Mouse (Mus musculus) thymus, adult 2 months (tissue): ENCODE results near the gene Spata32. TPM values are rescaled to one million over a fixed set of nuclear protein-coding genes. Genes with fewer than 3 reads are reported as not detected.

Experiments
- DNase-seq: peaks from one replicate; pipeline ENCODE4 v3.0.0; 2021
- H3K27ac ChIP-seq: fragments of 200-500 bp; 2 replicates; pipeline ENCODE4 v1.5.1; 2012; ENCODE audit warnings: low read length, control low read depth; ENCODE audit not compliant: control insufficient read depth, insufficient read depth
- H3K27me3 ChIP-seq: fragments of 200-500 bp; 2 replicates; pipeline ENCODE4 v1.6.1; 2012; ENCODE audit warnings: mild to moderate bottlenecking, low read length, moderate library complexity, mixed read lengths; ENCODE audit not compliant: control insufficient read depth, insufficient read depth
- H3K36me3 ChIP-seq: fragments of 200-500 bp; 2 replicates; pipeline ENCODE4 v1.6.1; 2012; ENCODE audit warnings: mild to moderate bottlenecking, low read length, moderate library complexity; ENCODE audit not compliant: control insufficient read depth, insufficient read depth
- H3K4me1 ChIP-seq: fragments of 200-500 bp; replicated peaks from 2 replicates; pipeline ENCODE4 v1.6.1; 2012; ENCODE audit warnings: low read length; ENCODE audit not compliant: control insufficient read depth, insufficient read depth
- H3K4me3 ChIP-seq: fragments of 200-500 bp; 2 replicates; pipeline ENCODE4 v1.5.1; 2012; ENCODE audit warnings: mild to moderate bottlenecking, low read length, control low read depth, moderate library complexity; ENCODE audit not compliant: control insufficient read depth, insufficient read depth
- CTCF ChIP-seq: fragments of 200-500 bp; IDR thresholded peaks from 2 replicates; pipeline ENCODE4 v1.5.1; 2012; ENCODE audit warnings: mild to moderate bottlenecking, control low read depth, low read length, moderate library complexity, borderline replicate concordance; ENCODE audit not compliant: control insufficient read depth, poor library complexity, insufficient read depth; ENCODE audit errors: extremely low read depth
- POLR2A ChIP-seq: fragments of 200-500 bp; IDR thresholded peaks from 2 replicates; pipeline ENCODE4 v1.6.1; 2012; ENCODE audit warnings: mild to moderate bottlenecking, low read length, control low read depth, moderate library complexity; ENCODE audit not compliant: control insufficient read depth, poor library complexity, insufficient read depth; ENCODE audit errors: extremely low read depth
- WGBS: fragments of 180-500 bp; shearing (Covaris S2); methylation state at CpG from one replicate; pipeline ENCODE4 v1.1.7; 2018; 5-methylcytosine and 5-hydroxymethylcytosine counted together
- polyA plus RNA-seq: library from polyadenylated mRNA; depleted of rRNA; stranded (reverse); fragments of >200 nt; gene quantifications from 2 replicates; pipeline ENCODE4 v1.2.3, GENCODE M21; 2012

Spata32 gene
- polyA plus RNA-seq, 1 experiment = not detected

DNA sequence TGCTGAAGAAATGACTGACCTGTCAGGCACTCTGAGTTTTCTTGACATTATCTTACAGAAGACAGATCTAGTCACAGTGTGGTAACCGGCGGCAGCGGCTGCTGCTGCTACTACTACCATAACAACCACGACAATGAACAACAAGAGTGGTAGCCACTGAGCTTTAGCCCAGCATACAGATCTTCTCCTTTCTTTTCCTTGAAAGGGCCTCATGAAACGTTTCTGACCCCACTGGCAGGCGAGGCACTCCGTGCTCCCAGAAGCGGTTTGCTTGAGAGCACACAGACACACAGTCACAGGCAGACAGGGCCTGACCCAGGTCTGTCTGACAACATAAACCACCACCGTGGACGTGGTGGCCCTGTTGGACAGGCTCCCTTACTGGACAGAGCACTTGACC lies 45.3 kb upstream of the Spata32 start:
- TF ChIP-seq POLR2A = no peak
- no peak for TF ChIP-seq CTCF
- no peaks in the 10 kb centered on the region for H3K27me3 ChIP-seq
- peaks cover 51% of the 10 kb centered on the region for H3K4me1 ChIP-seq
- WGBS = 8% methylated on average over 10 of the region's 10 CpGs
- H3K4me3 ChIP-seq = peak overlapping the region; percentile 33
- H3K27ac ChIP-seq = peak overlapping the region; percentile 97
- DNase-seq = peak; percentile 50
- H3K36me3 ChIP-seq = no peaks in the 10 kb centered on the region

GRCm38 (mm10) chr11:103262412-103263267 lies 44.4 kb upstream of the Spata32 start:
- peak; percentile 70 for DNase-seq
- Histone ChIP-seq H3K27me3 (no peaks in the 10 kb centered on the region), H3K4me1 (peaks cover 48% of the 10 kb centered on the region), H3K27ac (peak overlapping the region; percentile 97), H3K4me3 (peak overlapping the region; percentile 42), H3K36me3 (no peaks in the 10 kb centered on the region)
- TF ChIP-seq POLR2A (no peak), CTCF (no peak)
- 3% methylated on average over 20 of the region's 20 CpGs for WGBS

DNA sequence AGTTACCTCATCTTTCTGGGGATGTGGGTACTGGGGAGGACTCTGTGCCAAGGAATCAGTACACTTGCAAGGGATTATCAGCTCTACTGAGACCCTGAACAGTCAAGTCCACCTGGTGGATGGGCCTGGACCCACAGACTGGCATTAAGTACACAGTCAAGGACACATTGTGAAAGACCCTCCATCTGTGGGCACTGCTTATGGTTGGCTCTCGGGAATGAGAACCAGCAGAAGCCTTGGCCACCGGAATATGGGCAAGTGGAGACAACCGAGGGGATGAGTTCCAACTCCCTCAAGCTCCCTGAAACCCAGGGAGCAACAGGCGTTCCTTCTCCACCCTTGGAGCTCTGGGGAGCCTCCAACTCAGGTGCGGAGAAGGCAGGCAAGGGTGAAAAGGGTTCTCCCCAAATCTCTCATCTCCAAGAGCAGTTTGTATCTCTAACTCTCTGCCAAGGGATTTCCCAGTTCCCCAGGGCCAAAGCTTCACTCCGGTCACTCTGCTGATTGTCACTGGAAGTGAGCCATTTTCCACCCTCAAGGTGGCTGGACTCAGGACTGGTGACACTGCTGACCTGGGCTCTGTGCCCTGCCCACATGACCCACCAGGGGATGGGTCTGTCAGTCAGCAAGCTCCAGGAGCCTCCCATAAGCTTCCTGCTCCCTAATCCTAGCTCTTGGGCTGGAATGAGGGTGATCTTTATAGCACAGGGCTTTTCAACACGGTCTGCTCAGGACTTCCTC lies 43.6 kb upstream of the Spata32 start:
- Histone ChIP-seq H3K27me3 (no peaks in the 10 kb centered on the region), H3K27ac (peak overlapping the region; percentile 97), H3K4me3 (peak overlapping the region; percentile 42), H3K4me1 (peaks cover 52% of the 10 kb centered on the region), H3K36me3 (no peaks in the 10 kb centered on the region)
- WGBS = 81% methylated on average over 7 of the region's 7 CpGs
- no peak for DNase-seq
- no peak for TF ChIP-seq POLR2A
- TF ChIP-seq CTCF = no peak

DNA sequence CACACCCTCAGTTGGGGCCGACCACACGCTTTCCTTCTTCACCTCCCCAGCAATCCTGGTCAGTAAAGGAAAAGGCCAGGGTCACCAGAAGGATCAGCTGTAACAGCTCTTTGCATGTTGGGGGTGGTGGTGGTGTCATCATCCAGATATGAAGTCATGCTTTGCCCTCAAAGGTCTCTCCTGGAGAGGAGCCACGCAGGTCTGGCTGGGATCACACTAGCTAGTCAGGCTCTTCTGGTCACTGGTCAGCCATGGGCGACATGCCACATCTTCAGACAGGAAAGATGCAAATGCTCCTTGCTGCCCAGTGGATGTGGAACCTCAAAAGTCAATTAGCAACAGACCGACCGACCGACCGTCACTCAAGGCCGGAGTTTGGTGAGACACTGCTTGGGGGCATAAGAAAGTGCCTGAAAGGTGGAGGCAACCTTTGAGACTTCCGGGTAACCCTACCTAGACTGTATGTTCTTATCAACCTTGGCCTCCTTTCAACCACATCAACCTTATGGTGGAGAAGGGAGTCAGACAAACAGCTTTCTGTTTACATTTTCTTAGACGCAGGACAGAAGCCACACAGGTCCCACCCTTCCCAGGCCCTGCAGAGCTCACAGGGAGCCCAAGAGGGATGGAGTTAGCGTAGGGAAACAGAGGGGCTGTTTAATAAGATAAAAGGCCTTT lies 42.4 kb upstream of the Spata32 start:
- WGBS = 86% methylated on average over 12 of the region's 12 CpGs
- Histone ChIP-seq H3K27ac (no peak overlapping the region; the same call in 1 of the 2 replicates), H3K36me3 (no peaks in the 10 kb centered on the region), H3K4me1 (peaks cover 46% of the 10 kb centered on the region), H3K4me3 (no peak overlapping the region), H3K27me3 (no peaks in the 10 kb centered on the region)
- no peak for TF ChIP-seq POLR2A
- no peak for TF ChIP-seq CTCF
- DNase-seq = no peak

GRCm38 (mm10) chr11:103260034-103260433 lies 41.8 kb upstream of the Spata32 start:
- TF ChIP-seq CTCF (no peak), POLR2A (no peak)
- H3K4me3 ChIP-seq = no peak overlapping the region
- peaks cover 43% of the 10 kb centered on the region for H3K4me1 ChIP-seq
- H3K27me3 ChIP-seq = no peaks in the 10 kb centered on the region
- no peaks in the 10 kb centered on the region for H3K36me3 ChIP-seq
- WGBS = 92% methylated on average over 5 of the region's 5 CpGs
- H3K27ac ChIP-seq = no peak overlapping the region
- no peak for DNase-seq

DNA sequence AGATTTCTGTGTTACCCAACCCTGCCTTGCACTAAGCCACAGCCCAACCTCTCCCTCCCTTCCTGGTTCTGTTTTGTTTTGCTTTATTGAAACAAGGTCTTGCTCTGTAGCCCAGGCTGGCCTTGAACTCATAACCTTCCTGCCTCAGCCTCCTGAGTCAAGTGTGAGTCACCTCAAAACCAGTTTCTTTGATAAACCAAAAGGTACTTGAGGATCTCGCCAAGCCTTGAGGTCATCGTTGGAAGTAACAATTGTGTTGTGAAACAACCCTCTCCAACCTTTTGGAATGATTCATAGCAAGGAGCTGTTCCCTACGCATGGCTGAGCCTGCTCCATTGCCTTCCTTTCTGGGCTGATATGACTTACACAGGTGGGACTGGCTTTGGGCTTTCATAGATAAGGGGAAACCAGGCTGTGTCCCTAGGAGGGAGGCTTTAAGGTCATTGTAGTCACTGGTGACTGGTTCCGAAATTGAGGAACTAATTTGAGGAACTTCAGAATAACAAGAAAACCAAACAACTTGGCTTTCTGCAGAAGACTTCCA lies 39.8 kb upstream of the Spata32 start:
- H3K27me3 ChIP-seq = no peaks in the 10 kb centered on the region
- peaks cover 45% of the 10 kb centered on the region for H3K4me1 ChIP-seq
- no peak for DNase-seq
- no peak overlapping the region for H3K27ac ChIP-seq
- no peak for TF ChIP-seq POLR2A
- TF ChIP-seq CTCF = no peak
- H3K4me3 ChIP-seq = no peak overlapping the region
- WGBS = 73% methylated on average over 4 of the region's 4 CpGs
- no peaks in the 10 kb centered on the region for H3K36me3 ChIP-seq
